8 mouse cellular contexts compared by ENCODE assay signal in the genomic region with DNA sequence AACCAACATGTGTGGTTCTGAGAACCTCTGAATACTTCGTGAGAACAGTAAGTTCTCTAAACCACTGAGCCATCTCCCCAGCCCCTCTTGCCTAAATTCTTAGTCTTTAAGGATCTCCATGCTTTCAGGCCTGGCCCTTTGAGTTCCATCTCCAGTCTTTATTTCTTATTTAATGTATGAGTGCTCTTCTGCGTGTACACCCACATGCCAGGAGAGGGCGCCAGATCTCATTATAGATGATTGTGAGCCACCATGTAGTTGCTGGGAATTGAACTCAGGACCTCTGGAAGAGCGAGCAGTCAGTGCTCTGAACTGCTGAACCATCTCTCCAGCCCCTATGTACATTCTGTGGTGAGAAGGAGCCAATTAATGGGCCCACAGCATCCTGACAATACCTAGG. TPM values are rescaled to one million over a fixed set of nuclear protein-coding genes. Genes with fewer than 3 reads are reported as not detected.
A peak's percentile ranks its signal among the peaks of the same experiment; 100 is the strongest.
DNase-seq lines count a peak whose midpoint lies in the region; ATAC-seq and TF ChIP-seq lines count a peak whose summit lies in the region.

No protein-coding gene starts in this region.

- TF ChIP-seq POLR2A in thymus, adult 2 months (IDR thresholded peaks at IDR 0.05; ENCODE audit: control insufficient read depth, extremely low read depth, insufficient read depth, low read length, poor library complexity), result no peak

- 55% methylated on average over 4 of the region's 4 CpGs for WGBS in forebrain, embryonic 10.5 days
- 57% methylated on average over 4 of the region's 4 CpGs for WGBS in forebrain, embryonic 16.5 days
- WGBS in thymus, adult 2 months, result 60% methylated on average over 4 of the region's 4 CpGs

- no peak overlapping the region for H3K27ac ChIP-seq in forebrain, embryonic 10.5 days
- H3K27ac ChIP-seq in forebrain, embryonic 16.5 days (ENCODE audit: low read length), result no peak overlapping the region
- no peak overlapping the region for H3K27ac ChIP-seq in thymus, adult 2 months (ENCODE audit: control insufficient read depth, insufficient read depth, low read length)

- H3K36me3 ChIP-seq in forebrain, embryonic 10.5 days (replicated peaks), result peaks cover 37% of the 10 kb centered on the region
- H3K36me3 ChIP-seq in forebrain, embryonic 16.5 days (ENCODE audit: control insufficient read depth, insufficient read depth), result 0 out of 2 replicates have a peak, but pooled peaks cover 2% of the 10 kb centered on the region
- no peaks in the 10 kb centered on the region for H3K36me3 ChIP-seq in thymus, adult 2 months (ENCODE audit: control insufficient read depth, insufficient read depth, low read length)

- peaks cover 20% of the 10 kb centered on the region for H3K27me3 ChIP-seq in forebrain, embryonic 10.5 days (ENCODE audit: poor library complexity, severe bottlenecking)
- H3K27me3 ChIP-seq in forebrain, embryonic 16.5 days (replicated peaks; ENCODE audit: control insufficient read depth, insufficient read depth, low read length), result no peaks in the 10 kb centered on the region
- H3K27me3 ChIP-seq in thymus, adult 2 months (ENCODE audit: control insufficient read depth, insufficient read depth, low read length), result peaks cover 3% of the 10 kb centered on the region; the same call in 1 of the 2 replicates

- no peak overlapping the region for H3K9ac ChIP-seq in forebrain, embryonic 16.5 days (replicated peaks; ENCODE audit: low read depth, low read length)

- no peak overlapping the region for H3K4me3 ChIP-seq in forebrain, embryonic 10.5 days
- H3K4me3 ChIP-seq in forebrain, embryonic 16.5 days (replicated peaks; ENCODE audit: low read length), result no peak overlapping the region
- H3K4me3 ChIP-seq in thymus, adult 2 months (ENCODE audit: control insufficient read depth, insufficient read depth, low read length), result no peak overlapping the region

- no peak overlapping the region for H3K4me2 ChIP-seq in forebrain, embryonic 16.5 days (ENCODE audit: low read length)

- no peak for ATAC-seq in forebrain, embryonic 16.5 days

- DNase-seq in forebrain, embryonic 10.5 days (ENCODE audit: extremely low spot score, low spot score), result peak; percentile 34
- DNase-seq in thymus, adult 2 months, result peak; percentile 61
- DNase-seq in thymus, adult 18-20 months, result no peak
- peak; percentile 61 for DNase-seq in kidney, postnatal 10 days
- peak; percentile 54 to 81 for DNase-seq in spleen, postnatal 4 days (ENCODE audit: low spot score in 2 of 2)
- DNase-seq in urinary bladder, adult 18-20 months (ENCODE audit: low spot score in 2 of 2), result no peak
- no peak for DNase-seq in right cerebral cortex, postnatal 25 days

- no peak for TF ChIP-seq CTCF in thymus, adult 2 months (IDR thresholded peaks at IDR 0.05; ENCODE audit: borderline replicate concordance, control insufficient read depth, extremely low read depth, insufficient read depth, low read length, poor library complexity)

- no peaks in the 10 kb centered on the region for H3K9me3 ChIP-seq in forebrain, embryonic 10.5 days
- no peaks in the 10 kb centered on the region for H3K9me3 ChIP-seq in forebrain, embryonic 16.5 days (ENCODE audit: control insufficient read depth, low read length)

- peaks cover 34% of the 10 kb centered on the region for H3K4me1 ChIP-seq in forebrain, embryonic 10.5 days
- H3K4me1 ChIP-seq in forebrain, embryonic 16.5 days (replicated peaks; ENCODE audit: control insufficient read depth, insufficient read depth, low read length), result peaks cover 25% of the 10 kb centered on the region
- H3K4me1 ChIP-seq in thymus, adult 2 months (replicated peaks; ENCODE audit: control insufficient read depth, insufficient read depth, low read length), result peaks cover 13% of the 10 kb centered on the region

RNA-seq across cellular contexts. Expression of gene Akr7a5, which starts 2.1 kb away (rescaled TPM):
- 117 and 120 TPM in 2 replicates for polyA plus RNA-seq in forebrain, embryonic 10.5 days (2016; fragmentation: Nextera tagmentation; extraction: Ambion mirVana)
- polyA plus RNA-seq in forebrain, embryonic 16.5 days (2015; fragmentation: Nextera tagmentation; extraction: Ambion mirVana), result 56.5 and 56.7 TPM in 2 replicates
- 29.5 and 33.3 TPM in 2 replicates for polyA plus RNA-seq in thymus, adult 2 months (2012; rRNA removed)

RNA-seq across cellular contexts. Expression of gene Pqlc2, which starts 2.1 kb away (rescaled TPM):
- 13.6 and 14.7 TPM in 2 replicates for polyA plus RNA-seq in forebrain, embryonic 10.5 days (2016; fragmentation: Nextera tagmentation; extraction: Ambion mirVana)
- 10.1 and 13.2 TPM in 2 replicates for polyA plus RNA-seq in forebrain, embryonic 16.5 days (2015; fragmentation: Nextera tagmentation; extraction: Ambion mirVana)
- polyA plus RNA-seq in thymus, adult 2 months (2012; rRNA removed), result 42.6 and 50.1 TPM in 2 replicates

RNA-seq across cellular contexts. Expression of gene Mrto4, which starts 39.7 kb away (rescaled TPM):
- 186 and 195 TPM in 2 replicates for polyA plus RNA-seq in forebrain, embryonic 10.5 days (2016; fragmentation: Nextera tagmentation; extraction: Ambion mirVana)
- 109 and 111 TPM in 2 replicates for polyA plus RNA-seq in forebrain, embryonic 16.5 days (2015; fragmentation: Nextera tagmentation; extraction: Ambion mirVana)
- polyA plus RNA-seq in thymus, adult 2 months (2012; rRNA removed), result 33.7 and 37.6 TPM in 2 replicates

RNA-seq across cellular contexts. Expression of gene Emc1, which starts 39.8 kb away (rescaled TPM):
- polyA plus RNA-seq in forebrain, embryonic 10.5 days (2016; fragmentation: Nextera tagmentation; extraction: Ambion mirVana), result 33.4 and 36.2 TPM in 2 replicates
- 43.2 and 45.6 TPM in 2 replicates for polyA plus RNA-seq in forebrain, embryonic 16.5 days (2015; fragmentation: Nextera tagmentation; extraction: Ambion mirVana)
- 34.2 and 41.6 TPM in 2 replicates for polyA plus RNA-seq in thymus, adult 2 months (2012; rRNA removed)

RNA-seq across cellular contexts. Expression of gene Ubr4, which starts 39.8 kb away (rescaled TPM):
- 57.4 and 63.4 TPM in 2 replicates for polyA plus RNA-seq in forebrain, embryonic 10.5 days (2016; fragmentation: Nextera tagmentation; extraction: Ambion mirVana)
- 84.3 and 87.7 TPM in 2 replicates for polyA plus RNA-seq in forebrain, embryonic 16.5 days (2015; fragmentation: Nextera tagmentation; extraction: Ambion mirVana)
- 301 and 312 TPM in 2 replicates for polyA plus RNA-seq in thymus, adult 2 months (2012; rRNA removed)

Comparison
In these comparisons a context has a peak if more than half of its experiments do, and no peak if none do; other contexts are left out.
1. DNase-seq: peak in forebrain, embryonic 10.5 days (single experiment), thymus, adult 2 months (single experiment), kidney, postnatal 10 days (single experiment) and spleen, postnatal 4 days (2 of 2); none in thymus, adult 18-20 months (0 of 2), urinary bladder, adult 18-20 months (0 of 2) and right cerebral cortex, postnatal 25 days (single experiment).